Mouse (Mus musculus) CH12.LX (cell line): Measurements from ENCODE around the gene Kcnip4.

ENCODE experiments used
- BHLHE40 ChIP-seq: IDR thresholded peaks from 2 replicates; pipeline ENCODE4 v1.6.1; 2011; ENCODE audit warnings: mild to moderate bottlenecking, low read depth, low read length, improper control_type of control experiment
- CTCF ChIP-seq, 2 experiments: IDR thresholded peaks in 1 of 2; conservative IDR thresholded peaks in 1 of 2; 2 replicates each; pipeline ENCODE4 v1.5.1; 2011 to 2012; ENCODE audit warnings: low read depth in 2 of 2, low read length in 2 of 2, improper control_type of control experiment in 1 of 2, inconsistent platforms in 1 of 2, mild to moderate bottlenecking in 1 of 2, moderate library complexity in 1 of 2
- E2F4 ChIP-seq: IDR thresholded peaks from 2 replicates; pipeline ENCODE4 v1.6.1; 2011; ENCODE audit warnings: low read depth, low read length, improper control_type of control experiment; ENCODE audit not compliant: insufficient replicate concordance
- HCFC1 ChIP-seq: IDR thresholded peaks from 2 replicates; pipeline ENCODE4 v1.6.1; 2012; ENCODE audit warnings: low read depth, mild to moderate bottlenecking, inconsistent platforms, low read length, improper control_type of control experiment
- KAT2A ChIP-seq: IDR thresholded peaks from 2 replicates; pipeline ENCODE4 v1.6.1; 2012; ENCODE audit warnings: low read length, improper control_type of control experiment, inconsistent platforms; ENCODE audit not compliant: insufficient replicate concordance
- MEF2A ChIP-seq: IDR thresholded peaks from 2 replicates; pipeline ENCODE4 v1.6.1; 2014; ENCODE audit warnings: low read depth, mild to moderate bottlenecking, inconsistent platforms, low read length, improper control_type of control experiment, borderline replicate concordance
- NELFE ChIP-seq: IDR thresholded peaks from 2 replicates; pipeline ENCODE4 v1.6.1; 2011; ENCODE audit warnings: low read depth, low read length, improper control_type of control experiment
- POLR2A ChIP-seq: IDR thresholded peaks from 2 replicates; pipeline ENCODE4 v1.6.1; 2011; ENCODE audit warnings: low read depth, mild to moderate bottlenecking, improper control_type of control experiment, low read length
- POLR2AphosphoS2 ChIP-seq: IDR thresholded peaks from 2 replicates; pipeline ENCODE4 v1.6.1; 2011; ENCODE audit warnings: low read depth, low read length, improper control_type of control experiment
- TCF12 ChIP-seq: IDR thresholded peaks from 2 replicates; pipeline ENCODE4 v1.6.1; 2014; ENCODE audit warnings: low read depth, mild to moderate bottlenecking, inconsistent platforms, low read length, improper control_type of control experiment
- USF1 ChIP-seq: IDR thresholded peaks from 2 replicates; pipeline ENCODE4 v1.6.1; 2014; ENCODE audit warnings: low read depth, mild to moderate bottlenecking, inconsistent platforms, low read length, improper control_type of control experiment
- USF2 ChIP-seq: conservative IDR thresholded peaks from 2 replicates; pipeline ENCODE4 v1.6.1; 2011; ENCODE audit warnings: low read depth, low read length, improper control_type of control experiment
- ZC3H11A ChIP-seq: IDR thresholded peaks from 2 replicates; pipeline ENCODE4 v1.6.1; 2012; ENCODE audit warnings: low read depth, mild to moderate bottlenecking, inconsistent platforms, low read length, improper control_type of control experiment
- ZNF384 ChIP-seq: IDR thresholded peaks from 2 replicates; pipeline ENCODE4 v1.6.1; 2012; ENCODE audit warnings: low read depth, low read length, improper control_type of control experiment, inconsistent platforms

DNA sequence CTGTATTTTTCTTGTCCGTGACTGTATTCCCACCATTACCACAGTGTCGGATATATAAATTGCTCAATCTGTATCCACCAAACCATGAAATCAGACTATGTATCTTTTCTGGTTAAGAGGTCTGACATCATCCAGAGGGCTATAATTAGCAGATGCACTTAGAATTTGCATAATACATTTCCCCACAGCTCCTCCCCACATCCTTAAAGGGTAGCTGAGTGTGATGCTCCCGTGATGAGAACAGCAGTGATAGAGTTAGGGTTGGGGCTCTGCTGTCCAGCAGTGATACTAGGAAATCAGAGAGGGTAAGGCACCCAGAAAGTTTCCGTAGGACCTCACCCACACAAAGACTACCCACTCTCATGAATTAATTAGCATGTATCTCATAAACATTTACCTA is 1006.7 kb downstream of the Kcnip4 start:
- no peak for TF ChIP-seq BHLHE40
- no peak for TF ChIP-seq CTCF (conservative IDR thresholded peaks at IDR 0.05 in 1 of 2, IDR thresholded peaks at IDR 0.05 in 1 of 2; ENCODE audit: low read depth in 2 of 2, low read length in 2 of 2)
- no peak for TF ChIP-seq HCFC1
- no peak for TF ChIP-seq POLR2A
- no peak for TF ChIP-seq KAT2A
- no peak for TF ChIP-seq USF1
- TF ChIP-seq E2F4: no peak
- no peak for TF ChIP-seq POLR2AphosphoS2
- TF ChIP-seq MEF2A: no peak
- TF ChIP-seq ZNF384: no peak
- no peak for TF ChIP-seq NELFE
- no peak for TF ChIP-seq TCF12
- TF ChIP-seq USF2: no peak
- TF ChIP-seq ZC3H11A: no peak
